Mouse (Mus musculus) MEL (cell line): ENCODE results near the gene Scamp1. TPM values are rescaled to one million over a fixed set of nuclear protein-coding genes. Genes with fewer than 3 reads are reported as not detected.

Experiments used
- DNase-seq: peaks from one replicate; pipeline ENCODE4 v3.0.0; 2011; ENCODE audit warnings: low read depth, low spot score
- H3K27ac ChIP-seq: 2 replicates; pipeline ENCODE4 v1.5.1; 2012; ENCODE audit warnings: low read depth, mild to moderate bottlenecking, control low read depth, low read length, moderate library complexity; ENCODE audit not compliant: control insufficient read depth
- H3K27me3 ChIP-seq, 2 experiments: fragments of 150-350 bp in 1 of 2; sonication (generic) in 1 of 2; 2 replicates each; pipeline ENCODE4 v1.6.1; 2012; ENCODE audit warnings: low read length in 2 of 2, mild to moderate bottlenecking in 2 of 2, improper control_type of control experiment in 1 of 2, moderate library complexity in 1 of 2; ENCODE audit not compliant: insufficient read depth in 2 of 2, control insufficient read depth in 1 of 2
- H3K36me3 ChIP-seq, 2 experiments: 2 replicates each; pipeline ENCODE4 v1.6.1; 2012 to 2014; ENCODE audit warnings: low read length in 2 of 2, improper control_type of control experiment in 1 of 2, inconsistent platforms in 1 of 2, mild to moderate bottlenecking in 1 of 2; ENCODE audit not compliant: insufficient read depth in 2 of 2, control insufficient read depth in 1 of 2
- H3K4me1 ChIP-seq, 2 experiments: fragments of 150-350 bp in 1 of 2; sonication (generic) in 1 of 2; 2 replicates each; pipeline ENCODE4 v1.6.1; 2012; ENCODE audit warnings: low read length in 2 of 2, improper control_type of control experiment in 1 of 2, mild to moderate bottlenecking in 1 of 2; ENCODE audit not compliant: insufficient read depth in 2 of 2, control insufficient read depth in 1 of 2
- H3K4me3 ChIP-seq, 2 experiments: fragments of 150-350 bp in 1 of 2; sonication (generic) in 1 of 2; 2 replicates each; pipeline ENCODE4 v1.5.1; 2012; ENCODE audit warnings: low read depth in 2 of 2, low read length in 2 of 2, mild to moderate bottlenecking in 2 of 2, moderate library complexity in 2 of 2, control low read depth in 1 of 2, improper control_type of control experiment in 1 of 2; ENCODE audit not compliant: control insufficient read depth in 1 of 2, insufficient read depth in 1 of 2
- H3K79me2 ChIP-seq: 2 replicates; pipeline ENCODE4 v1.6.1; 2012; ENCODE audit warnings: mild to moderate bottlenecking, low read length, moderate library complexity; ENCODE audit not compliant: control insufficient read depth, poor library complexity, insufficient read depth
- H3K9ac ChIP-seq: 2 replicates; pipeline ENCODE4 v1.6.1; 2012; ENCODE audit warnings: low read depth, mild to moderate bottlenecking, control low read depth, low read length, moderate library complexity; ENCODE audit not compliant: control insufficient read depth, poor library complexity, severe bottlenecking
- H3K9me3 ChIP-seq: fragments of 150-350 bp; sonication (generic); replicated peaks from 2 replicates; pipeline ENCODE4 v1.6.1; 2012; ENCODE audit warnings: mild to moderate bottlenecking, low read length, improper control_type of control experiment, moderate library complexity; ENCODE audit not compliant: insufficient read depth
- CHD1 ChIP-seq: IDR thresholded peaks from 2 replicates; pipeline ENCODE4 v1.6.1; 2012; ENCODE audit warnings: low read depth, mild to moderate bottlenecking, inconsistent platforms, low read length, improper control_type of control experiment
- CHD2 ChIP-seq: IDR thresholded peaks from 2 replicates; pipeline ENCODE4 v1.6.1; 2011; ENCODE audit warnings: low read length, improper control_type of control experiment
- ELF1 ChIP-seq: IDR thresholded peaks from 2 replicates; pipeline ENCODE4 v1.6.1; 2014; ENCODE audit warnings: low read depth, mild to moderate bottlenecking, inconsistent platforms, low read length, improper control_type of control experiment, moderate library complexity
- GABPA ChIP-seq: IDR thresholded peaks from 2 replicates; pipeline ENCODE4 v1.6.1; 2012; ENCODE audit warnings: low read depth, mild to moderate bottlenecking, inconsistent platforms, low read length, improper control_type of control experiment, moderate library complexity
- JUND ChIP-seq: IDR thresholded peaks from 2 replicates; pipeline ENCODE4 v1.6.1; 2011; ENCODE audit warnings: low read depth, mild to moderate bottlenecking, improper control_type of control experiment, low read length
- KAT2A ChIP-seq: conservative IDR thresholded peaks from 2 replicates; pipeline ENCODE4 v1.6.1; 2012; ENCODE audit warnings: low read depth, low read length, improper control_type of control experiment, inconsistent platforms
- MAX ChIP-seq: IDR thresholded peaks from 2 replicates; pipeline ENCODE4 v1.6.1; 2011; ENCODE audit warnings: low read length, improper control_type of control experiment
- MEF2A ChIP-seq: IDR thresholded peaks from 2 replicates; pipeline ENCODE4 v1.6.1; 2014; ENCODE audit warnings: low read depth, mild to moderate bottlenecking, inconsistent platforms, low read length, improper control_type of control experiment; ENCODE audit not compliant: poor library complexity, insufficient replicate concordance, severe bottlenecking; ENCODE audit errors: extremely low read depth
- MXI1 ChIP-seq: IDR thresholded peaks from 2 replicates; pipeline ENCODE4 v1.6.1; 2011; ENCODE audit warnings: mild to moderate bottlenecking, low read depth, low read length, improper control_type of control experiment
- MYC ChIP-seq: IDR thresholded peaks from 2 replicates; pipeline ENCODE4 v1.6.1; 2011; ENCODE audit warnings: low read depth, mild to moderate bottlenecking, low read length, improper control_type of control experiment, moderate library complexity
- NELFE ChIP-seq: IDR thresholded peaks from 2 replicates; pipeline ENCODE4 v1.6.1; 2011; ENCODE audit warnings: low read depth, low read length, improper control_type of control experiment
- NRF1 ChIP-seq: IDR thresholded peaks from 2 replicates; pipeline ENCODE4 v1.6.1; 2014; ENCODE audit warnings: low read depth, mild to moderate bottlenecking, inconsistent platforms, low read length, improper control_type of control experiment, moderate library complexity; ENCODE audit not compliant: poor library complexity, insufficient read depth, severe bottlenecking
- POLR2A ChIP-seq, 2 experiments: IDR thresholded peaks; 2 replicates each; pipeline ENCODE4 v1.6.1; 2011 to 2012; ENCODE audit warnings: low read length in 2 of 2, mild to moderate bottlenecking in 2 of 2, control low read depth in 1 of 2, improper control_type of control experiment in 1 of 2, low read depth in 1 of 2, moderate library complexity in 1 of 2; ENCODE audit not compliant: control insufficient read depth in 1 of 2, insufficient read depth in 1 of 2, poor library complexity in 1 of 2
- POLR2AphosphoS2 ChIP-seq: IDR thresholded peaks from 2 replicates; pipeline ENCODE4 v1.6.1; 2011; ENCODE audit warnings: low read length, improper control_type of control experiment
- POLR2AphosphoS5 ChIP-seq: IDR thresholded peaks from 2 replicates; pipeline ENCODE4 v1.6.1; 2012; ENCODE audit warnings: low read depth, borderline replicate concordance, mild to moderate bottlenecking, inconsistent platforms, low read length, moderate library complexity, mixed read lengths
- TBP ChIP-seq: IDR thresholded peaks from 2 replicates; pipeline ENCODE4 v1.8.0; 2011; ENCODE audit warnings: low read depth, low read length, improper control_type of control experiment
- UBTF ChIP-seq: IDR thresholded peaks from 2 replicates; pipeline ENCODE4 v1.6.1; 2012; ENCODE audit warnings: low read depth, mild to moderate bottlenecking, inconsistent platforms, low read length, improper control_type of control experiment, moderate library complexity, borderline replicate concordance; ENCODE audit not compliant: insufficient read depth
- USF1 ChIP-seq: IDR thresholded peaks from 2 replicates; pipeline ENCODE4 v1.6.1; 2014; ENCODE audit warnings: low read depth, mild to moderate bottlenecking, inconsistent platforms, low read length, improper control_type of control experiment, moderate library complexity
- ZKSCAN1 ChIP-seq: IDR thresholded peaks from 2 replicates; pipeline ENCODE4 v1.6.1; 2012; ENCODE audit warnings: low read depth, mild to moderate bottlenecking, inconsistent platforms, low read length, improper control_type of control experiment, moderate library complexity
- ZMIZ1 ChIP-seq: IDR thresholded peaks from 2 replicates; pipeline ENCODE4 v1.6.1; 2012; ENCODE audit warnings: low read depth, mild to moderate bottlenecking, inconsistent platforms, low read length, improper control_type of control experiment, moderate library complexity
- polyA plus RNA-seq, 2 experiments: library from polyadenylated mRNA; stranded (reverse) in 1 of 2; unstranded in 1 of 2; fragments of >175 nt in 1 of 2; fragments of >200 nt in 1 of 2; gene quantifications; 2 replicates each; pipeline versions ENCODE4 v1.2.1 to v1.2.4; 2012; ENCODE audit warnings: low replicate concordance in 2 of 2, low read depth in 1 of 2; ENCODE audit not compliant: insufficient read length in 2 of 2, insufficient read depth in 1 of 2, missing spikeins in 1 of 2
- total RNA-seq: library from RNA; depleted of rRNA; stranded (reverse); fragments of 300-350 nt; gene quantifications from 2 replicates; pipeline ENCODE4 v1.2.3, GENCODE M21; 2012

The Scamp1 gene
- total and polyA plus RNA-seq, 3 experiments, result 0.03 TPM; not detected in 2

- H3K36me3 ChIP-seq, result no peaks in the 10 kb centered on the region
- TF ChIP-seq ZKSCAN1 (no peak), POLR2A (IDR thresholded peaks at IDR 0.05; ENCODE audit: control insufficient read depth in 1 of 2, insufficient read depth in 1 of 2, low read depth in 1 of 2, low read length in 2 of 2, poor library complexity in 1 of 2) (no peak), POLR2AphosphoS5 (no peak), POLR2AphosphoS2 (no peak), UBTF (no peak), GABPA (no peak), JUND (no peak), USF1 (no peak), MAX (no peak), ELF1 (no peak)
- H3K79me2 ChIP-seq, result no peaks in the 10 kb centered on the region
- H3K4me1 ChIP-seq, result no peaks in the 10 kb centered on the region; a peak in 1 of 4 replicates
- DNase-seq, result no peak
- H3K9me3 ChIP-seq, result no peaks in the 10 kb centered on the region
- H3K9ac ChIP-seq, result no peak overlapping the region
- H3K27ac ChIP-seq, result no peak overlapping the region
- H3K4me3 ChIP-seq, result no peak overlapping the region
- no peaks in the 10 kb centered on the region for H3K27me3 ChIP-seq
Measured at GRCm38 (mm10) chr13:94257711-94258110, 27.9 kb downstream of the Scamp1 start.

GRCm38 (mm10) chr13:94255176-94255575, 30.5 kb downstream of the Scamp1 start:
- Histone ChIP-seq H3K9me3 (no peaks in the 10 kb centered on the region), H3K9ac (no peak overlapping the region), H3K27ac (no peak overlapping the region), H3K4me1 (no peaks in the 10 kb centered on the region; a peak in 1 of 4 replicates), H3K27me3 (no peaks in the 10 kb centered on the region), H3K36me3 (no peaks in the 10 kb centered on the region), H3K4me3 (no peak overlapping the region), H3K79me2 (no peaks in the 10 kb centered on the region)
- TF ChIP-seq MEF2A (no peak), MXI1 (no peak), KAT2A (no peak), NRF1 (no peak), ZMIZ1 (no peak), MYC (no peak), TBP (no peak), CHD2 (no peak), ELF1 (no peak), ZKSCAN1 (no peak), NELFE (no peak), CHD1 (no peak)
- no peak for DNase-seq
